Mouse (Mus musculus): Measurements from ENCODE around the gene Apba2.

DNA sequence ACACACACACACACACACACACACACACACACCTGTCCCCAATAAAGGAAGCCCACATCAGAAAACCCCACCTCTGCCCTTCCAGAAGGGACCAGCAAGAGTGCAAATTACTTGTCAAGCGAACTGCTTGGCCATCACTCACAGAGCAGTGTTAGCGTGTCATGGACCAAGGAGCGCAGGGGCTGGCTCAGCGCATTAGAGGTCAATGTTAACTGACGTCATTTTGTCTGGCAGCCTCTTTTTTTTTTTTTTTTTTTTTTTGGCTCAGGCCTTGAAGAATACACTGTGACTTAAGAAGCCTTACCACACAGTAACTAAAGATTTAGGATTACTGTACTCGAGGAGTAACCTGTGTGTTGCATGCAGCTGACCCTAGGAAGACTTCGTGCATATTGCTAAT is 252.7 kb downstream of the Apba2 start:
- no peak for TF ChIP-seq CTCF (IDR thresholded peaks at IDR 0.05; ENCODE audit: borderline replicate concordance, insufficient read depth, low read length)
- no peak for TF ChIP-seq POLR2A (IDR thresholded peaks at IDR 0.05; ENCODE audit: low read depth, low read length)

All from embryonic fibroblast, embryonic 13.5 days (primary cell).